26 mouse cellular contexts compared by ENCODE assay signal in the genomic region with DNA sequence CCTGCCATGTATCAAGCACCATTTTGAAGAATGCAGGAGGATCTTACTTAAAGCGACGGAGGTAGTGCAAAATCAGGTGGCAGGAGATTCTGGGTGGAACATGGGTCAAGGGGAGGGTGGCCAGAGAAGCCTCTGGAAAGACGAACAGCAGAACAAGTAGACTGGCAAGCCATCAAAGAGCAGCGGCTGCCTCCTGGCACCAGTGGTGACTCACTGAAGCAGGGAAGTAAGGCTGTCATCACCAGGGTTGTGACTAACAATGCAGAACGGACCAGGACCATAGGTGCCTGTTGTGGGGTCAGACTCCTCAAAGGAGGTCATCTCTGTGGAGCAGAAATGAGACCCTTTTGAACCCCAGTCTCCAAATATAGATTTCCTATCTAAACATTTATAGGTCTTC.
A peak's percentile ranks its signal among the peaks of the same experiment; 100 is the strongest.
DNase-seq lines count a peak whose midpoint lies in the region; ATAC-seq lines count a peak whose summit lies in the region.
"Had no signal": no experiment of that assay in that cellular context is flagged by ENCODE, and none has a peak within 500 bp of the region (broad histone marks: within the 10 kb centered on the region; RNA-seq: fewer than 3 reads in every experiment).

No protein-coding gene starts in this region.

- no peak overlapping the region for H3K4me2 ChIP-seq in heart, embryonic 11.5 days
- H3K4me2 ChIP-seq in heart, embryonic 16.5 days (ENCODE audit: low read depth, low read length) = no peak overlapping the region
- H3K4me2 ChIP-seq: embryonic facial prominence, embryonic 13.5 days; forebrain, embryonic 15.5 days; limb, embryonic 15.5 days; liver, embryonic 13.5 days had no signal

- no peak overlapping the region for H3K27ac ChIP-seq in heart, embryonic 11.5 days (ENCODE audit: low read depth, low read length)
- no peak overlapping the region for H3K27ac ChIP-seq in heart, embryonic 16.5 days (ENCODE audit: low read length)
- H3K27ac ChIP-seq: embryonic facial prominence, embryonic 13.5 days; forebrain, embryonic 10.5 days; forebrain, embryonic 15.5 days; hindbrain, embryonic 10.5 days; limb, embryonic 10.5 days; limb, embryonic 15.5 days; liver, embryonic 13.5 days had no signal

- H3K27me3 ChIP-seq in heart, embryonic 11.5 days (ENCODE audit: control insufficient read depth, insufficient read depth, low read length) = no peaks in the 10 kb centered on the region
- no peaks in the 10 kb centered on the region for H3K27me3 ChIP-seq in heart, embryonic 16.5 days (ENCODE audit: control insufficient read depth, insufficient read depth, low read length)
- H3K27me3 ChIP-seq: embryonic facial prominence, embryonic 13.5 days; forebrain, embryonic 15.5 days; limb, embryonic 15.5 days; liver, embryonic 13.5 days had no signal

- no peak for ATAC-seq in heart, embryonic 11.5 days (replicated peaks; ENCODE audit: insufficient number of reproducible peaks, low FRiP score, low TSS enrichment)
- peak; percentile 67; the same call in 1 of the 2 replicates for ATAC-seq in heart, embryonic 16.5 days (replicated peaks; ENCODE audit: extremely low read depth, insufficient read depth, low FRiP score)
- ATAC-seq: forebrain, embryonic 15.5 days; hindbrain, embryonic 16.5 days; lung, postnatal 0 days; midbrain, embryonic 16.5 days had no signal

- no peaks in the 10 kb centered on the region for H3K4me1 ChIP-seq in heart, embryonic 11.5 days (ENCODE audit: control insufficient read depth, insufficient read depth, low read length)
- peaks cover 3% of the 10 kb centered on the region; the same call in 1 of the 2 replicates for H3K4me1 ChIP-seq in heart, embryonic 16.5 days (ENCODE audit: control insufficient read depth, insufficient read depth, low read length)
- H3K4me1 ChIP-seq: forebrain, embryonic 10.5 days; liver, embryonic 13.5 days had no signal

- WGBS in heart, embryonic 11.5 days (ENCODE audit: insufficient replicate concordance) = 43% methylated on average over 5 of the region's 5 CpGs
- 37% methylated on average over 5 of the region's 5 CpGs for WGBS in heart, embryonic 16.5 days

- no peaks in the 10 kb centered on the region for H3K9me3 ChIP-seq in heart, embryonic 11.5 days (replicated peaks; ENCODE audit: control insufficient read depth, low read length)
- no peaks in the 10 kb centered on the region for H3K9me3 ChIP-seq in heart, embryonic 16.5 days (replicated peaks; ENCODE audit: control insufficient read depth, low read length)
- H3K9me3 ChIP-seq: embryonic facial prominence, embryonic 13.5 days; forebrain, embryonic 10.5 days; forebrain, embryonic 15.5 days; hindbrain, embryonic 10.5 days; limb, embryonic 10.5 days; limb, embryonic 15.5 days; liver, embryonic 13.5 days had no signal

- H3K36me3 ChIP-seq in heart, embryonic 11.5 days (ENCODE audit: control insufficient read depth, insufficient read depth, low read length) = no peaks in the 10 kb centered on the region
- H3K36me3 ChIP-seq in heart, embryonic 16.5 days (ENCODE audit: control insufficient read depth, insufficient read depth) = no peaks in the 10 kb centered on the region
- H3K36me3 ChIP-seq: forebrain, embryonic 10.5 days; forebrain, embryonic 15.5 days; limb, embryonic 10.5 days; limb, embryonic 15.5 days; liver, embryonic 13.5 days had no signal

- no peak overlapping the region for H3K9ac ChIP-seq in heart, embryonic 11.5 days (ENCODE audit: low read depth, low read length)
- H3K9ac ChIP-seq in heart, embryonic 16.5 days (ENCODE audit: low read length) = no peak overlapping the region
- H3K9ac ChIP-seq: embryonic facial prominence, embryonic 13.5 days; forebrain, embryonic 15.5 days; limb, embryonic 15.5 days; liver, embryonic 13.5 days had no signal

- DNase-seq in heart, adult 11 months = peak; percentile 91
- DNase-seq in 3T3-L1 (ENCODE audit: low read depth, low spot score) = peak; percentile 53
- peak; percentile 53 for DNase-seq in adrenal gland, adult 8-10 months
- no peak for DNase-seq in left cerebral cortex, adult 11 months (ENCODE audit: low spot score)
- no peak for DNase-seq in frontal cortex, postnatal 10 days (ENCODE audit: low spot score in 2 of 2)
- DNase-seq in adipocyte (ENCODE audit: low spot score) = no peak
- DNase-seq: cerebellum, adult 11 months; cerebellum, adult 9-11 months; kidney, adult 18-20 months; kidney, postnatal 36 days; layer of hippocampus, postnatal 36 days; liver, embryonic 13.5 days; lung, adult 18-20 months; right cerebral cortex, postnatal 25 days; thymus, postnatal 14 days had no signal

- no peak overlapping the region for H3K4me3 ChIP-seq in heart, embryonic 11.5 days (ENCODE audit: low read depth, low read length)
- H3K4me3 ChIP-seq in heart, embryonic 16.5 days (ENCODE audit: low read length) = no peak overlapping the region
- H3K4me3 ChIP-seq: embryonic facial prominence, embryonic 13.5 days; forebrain, embryonic 10.5 days; forebrain, embryonic 15.5 days; hindbrain, embryonic 10.5 days; limb, embryonic 10.5 days; limb, embryonic 15.5 days; liver, embryonic 13.5 days had no signal

Comparison
In these comparisons a context has a peak if more than half of its experiments do, and no peak if none do; other contexts are left out.
1. DNase-seq: peak in heart, adult 11 months (single experiment), 3T3-L1 (single experiment) and adrenal gland, adult 8-10 months (single experiment); none in left cerebral cortex, adult 11 months (single experiment), frontal cortex, postnatal 10 days (0 of 2) and adipocyte (single experiment).